Mouse (Mus musculus) gastrocnemius, adult 2 months (tissue): ENCODE measurements around the gene Olfr1413. TPM values are rescaled to one million over a fixed set of nuclear protein-coding genes. Genes with fewer than 3 reads are reported as not detected.

ENCODE experiments used
- DNase-seq: peaks from one replicate; pipeline ENCODE4 v3.0.0; 2022
- H3K27ac ChIP-seq: fragments of 200-600 bp; 2 replicates; pipeline ENCODE4 v1.8.1; 2022; ENCODE audit warnings: mild to moderate bottlenecking
- H3K4me3 ChIP-seq: fragments of 200-600 bp; 2 replicates; pipeline ENCODE4 v1.8.1; 2022; ENCODE audit warnings: mild to moderate bottlenecking, moderate library complexity
- CTCF ChIP-seq: fragments of 200-600 bp; IDR thresholded peaks from 2 replicates; pipeline ENCODE4 v1.8.1; 2022; ENCODE audit warnings: antibody characterized with exemption, mild to moderate bottlenecking, moderate library complexity
- intact Hi-C: fragments of 180-260 bp; cut with DNase I; formaldehyde crosslinking; loops from one replicate; pipeline ENCODE4 v1.15.1; 2025
- long read RNA-seq, 2 experiments: library from polyadenylated mRNA; stranded (forward); transcript quantifications; one replicate each; pipeline ENCODE4 v2.0.0; 2021
- total RNA-seq, 2 experiments: library from RNA; stranded (reverse); gene quantifications; 2 replicates each; pipeline ENCODE4 v1.2.3; 2021

Olfr1413 gene
- total RNA-seq = not detected
- long read RNA-seq, experiment 1 = 0 reads
- long read RNA-seq, experiment 2 = 0 reads

GRCm38 (mm10) chr1:92571022-92571421, at the start of gene Olfr1413:
TSS of gene Olfr1413 (plus strand) at chr1:92571322.
- intact Hi-C loops = no loop called here
- DNase-seq = no peak
- Histone ChIP-seq H3K4me3 (no peak within 1 kb of the TSS), H3K27ac (no peak within 1 kb of the TSS)
- TF ChIP-seq CTCF = no peak

GRCm38 (mm10) chr1:92521376-92521775, 49.7 kb upstream of the Olfr1413 start:
- H3K4me3 ChIP-seq = no peak overlapping the region
- peak; percentile 64 for TF ChIP-seq CTCF
- no peak overlapping the region for H3K27ac ChIP-seq
- intact Hi-C loops = loop anchor here (1.0 to 5.0 kb wide), 3 partner anchors 90 to 376 kb away; no protein-coding TSS in a partner anchor
- DNase-seq = peak; percentile 26

- H3K4me3 ChIP-seq = no peak overlapping the region
- intact Hi-C loops = loop anchor here (5.0 kb wide), 1 partner anchor 374 kb away; no protein-coding TSS in a partner anchor
- TF ChIP-seq CTCF = no peak
- no peak for DNase-seq
- H3K27ac ChIP-seq = no peak overlapping the region
These were observed 47.4 kb upstream of the Olfr1413 start for GRCm38 (mm10) chr1:92523764-92524163.

GRCm38 (mm10) chr1:92536972-92537371, 34.1 kb upstream of the Olfr1413 start:
- H3K27ac ChIP-seq = no peak overlapping the region
- intact Hi-C loops = no loop called here
- no peak for TF ChIP-seq CTCF

GRCm38 (mm10) chr1:92539071-92539470, 32.1 kb upstream of the Olfr1413 start:
- no peak for DNase-seq
- H3K27ac ChIP-seq = no peak overlapping the region
- H3K4me3 ChIP-seq = no peak overlapping the region
- intact Hi-C loops = no loop called here
- no peak for TF ChIP-seq CTCF

More at GRCm38 (mm10) chr1:92536972-92537371, 34.1 kb upstream of the Olfr1413 start:
- DNase-seq = no peak
- H3K4me3 ChIP-seq = no peak overlapping the region

- intact Hi-C loops = no loop called here
- DNase-seq = no peak
- no peak overlapping the region for H3K27ac ChIP-seq
- no peak for TF ChIP-seq CTCF
- no peak overlapping the region for H3K4me3 ChIP-seq
These were observed 25.2 kb upstream of the Olfr1413 start for GRCm38 (mm10) chr1:92545929-92546328.

GRCm38 (mm10) chr1:92585479-92585878, 14.4 kb downstream of the Olfr1413 start, which contains the start of gene Olfr1412:
TSS of gene Olfr1412 (plus strand) at chr1:92585779.
- Histone ChIP-seq H3K27ac (no peak within 1 kb of the TSS), H3K4me3 (no peak within 1 kb of the TSS)
- no peak for TF ChIP-seq CTCF
- intact Hi-C loops = no loop called here
- DNase-seq = no peak

- TF ChIP-seq CTCF = no peak
- H3K4me3 ChIP-seq = no peak within 1 kb of the TSS
- no peak within 1 kb of the TSS for H3K27ac ChIP-seq
- intact Hi-C loops = no loop called here
- DNase-seq = no peak
These were observed 23.0 kb downstream of the Olfr1413 start, which contains the start of gene Olfr1411 for GRCm38 (mm10) chr1:92594111-92594510. TSS of gene Olfr1411 (plus strand) at chr1:92594411.

- no peak overlapping the region for H3K27ac ChIP-seq
- no peak overlapping the region for H3K4me3 ChIP-seq
- no peak for DNase-seq
- intact Hi-C loops = no loop called here
- no peak for TF ChIP-seq CTCF
These were observed 24.9 kb downstream of the Olfr1413 start for GRCm38 (mm10) chr1:92596019-92596418.

- intact Hi-C loops = no loop called here
- Histone ChIP-seq H3K4me3 (no peak within 1 kb of the TSS), H3K27ac (no peak within 1 kb of the TSS)
- no peak for TF ChIP-seq CTCF
- no peak for DNase-seq
These were observed 34.4 kb downstream of the Olfr1413 start, which contains the start of gene Olfr1410 for GRCm38 (mm10) chr1:92605482-92605881. TSS of gene Olfr1410 (plus strand) at chr1:92605782.

- no peak overlapping the region for H3K4me3 ChIP-seq
- intact Hi-C loops = no loop called here
- no peak overlapping the region for H3K27ac ChIP-seq
- no peak for TF ChIP-seq CTCF
- no peak for DNase-seq
These were observed 36.6 kb downstream of the Olfr1413 start for GRCm38 (mm10) chr1:92607711-92608110.

- intact Hi-C loops = loop anchor here (1.0 to 5.0 kb wide), 2 partner anchors 90 to 1089 kb away; no protein-coding TSS in a partner anchor
- peak; percentile 92 for TF ChIP-seq CTCF
- H3K4me3 ChIP-seq = no peak overlapping the region
- DNase-seq = peak; percentile 43
- H3K27ac ChIP-seq = no peak overlapping the region
These were observed 39.9 kb downstream of the Olfr1413 start for GRCm38 (mm10) chr1:92611008-92611407.

- intact Hi-C loops = loop anchor here (5.0 kb wide), 1 partner anchor 1091 kb away; no protein-coding TSS in a partner anchor
- no peak for DNase-seq
- TF ChIP-seq CTCF = no peak
- no peak overlapping the region for H3K27ac ChIP-seq
- no peak overlapping the region for H3K4me3 ChIP-seq
These were observed 42.1 kb downstream of the Olfr1413 start for GRCm38 (mm10) chr1:92613175-92613574.

- TF ChIP-seq CTCF = peak; percentile 63
- no peak for DNase-seq
- Histone ChIP-seq H3K4me3 (no peak overlapping the region), H3K27ac (no peak overlapping the region)
- intact Hi-C loops = loop anchor here (5.0 kb wide), 1 partner anchor 1092 kb away; no protein-coding TSS in a partner anchor
These were observed 43.4 kb downstream of the Olfr1413 start for GRCm38 (mm10) chr1:92614516-92614915.
